Mouse (Mus musculus) thymus, adult 2 months (tissue): ENCODE data around the gene Tmem200b.

Experiments
- CTCF ChIP-seq: fragments of 200-500 bp; IDR thresholded peaks from 2 replicates; pipeline ENCODE4 v1.5.1; 2012; ENCODE audit warnings: mild to moderate bottlenecking, control low read depth, low read length, moderate library complexity, borderline replicate concordance; ENCODE audit not compliant: control insufficient read depth, poor library complexity, insufficient read depth; ENCODE audit errors: extremely low read depth
- POLR2A ChIP-seq: fragments of 200-500 bp; IDR thresholded peaks from 2 replicates; pipeline ENCODE4 v1.6.1; 2012; ENCODE audit warnings: mild to moderate bottlenecking, low read length, control low read depth, moderate library complexity; ENCODE audit not compliant: control insufficient read depth, poor library complexity, insufficient read depth; ENCODE audit errors: extremely low read depth

DNA sequence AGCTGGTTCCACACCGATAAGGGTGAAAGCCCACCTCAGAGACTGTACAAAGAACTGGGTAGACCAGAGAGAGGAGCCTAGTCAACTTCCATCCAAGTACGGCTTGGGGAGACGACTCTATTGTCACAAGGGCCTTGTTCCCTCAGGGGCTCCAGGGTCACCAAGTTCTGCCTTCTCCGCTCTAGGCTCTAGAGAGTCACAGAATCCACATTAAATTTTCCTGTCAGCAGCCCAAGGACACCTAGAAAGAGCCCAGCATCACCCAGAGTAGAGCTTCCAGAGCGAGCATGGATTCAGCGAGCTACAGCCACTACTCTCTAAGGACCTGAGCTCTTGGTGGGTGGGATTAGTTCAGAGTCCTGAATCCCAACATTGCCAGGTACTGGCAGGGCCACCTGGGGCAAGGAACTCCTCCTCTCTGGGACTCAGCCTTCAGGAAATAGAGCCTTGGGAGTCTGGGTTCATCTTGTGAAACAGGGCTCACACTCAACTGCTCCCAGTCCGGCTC, 3.5 kb upstream of the Tmem200b start:
- no peak for TF ChIP-seq CTCF
- TF ChIP-seq POLR2A = no peak
